8 mouse cellular contexts compared by ENCODE assay signal in the genomic region with DNA sequence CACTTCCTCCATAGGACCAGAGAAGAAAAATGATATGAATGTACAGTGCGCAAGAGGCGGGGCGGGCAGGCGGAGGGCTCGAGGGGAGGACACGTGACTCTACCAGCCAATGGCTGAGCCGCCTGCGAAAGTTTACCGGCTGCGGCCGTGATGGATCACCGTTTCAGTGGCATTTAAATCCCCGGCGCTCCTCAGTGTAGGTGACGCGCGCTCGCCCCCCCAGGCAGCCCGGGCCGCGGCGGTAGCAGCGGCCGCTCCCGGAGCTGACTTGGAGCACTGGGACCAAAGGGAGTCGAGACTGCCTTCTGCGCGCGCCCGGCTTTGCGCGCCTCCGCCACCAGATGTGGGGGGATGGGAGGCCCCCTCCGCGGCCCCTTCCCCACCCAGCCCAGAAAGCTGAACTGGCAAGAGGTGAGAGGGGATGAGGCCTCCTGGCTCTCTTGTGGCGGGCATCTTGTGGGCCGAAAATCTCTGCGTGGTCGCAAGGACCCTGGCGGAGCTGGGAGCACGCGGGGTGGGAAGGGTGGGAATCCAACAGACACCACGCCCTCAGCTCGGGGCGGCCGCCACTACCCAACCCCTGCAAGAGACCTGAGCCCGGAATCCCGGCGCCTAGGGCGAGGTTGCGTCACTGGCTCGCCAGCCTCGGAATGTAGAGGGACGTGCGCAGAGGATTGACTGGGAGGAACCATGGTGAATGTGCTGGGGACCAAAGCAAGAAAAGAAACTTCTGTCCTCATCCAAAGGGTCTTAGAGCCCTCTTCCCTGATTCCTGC. TPM values are rescaled to one million over a fixed set of nuclear protein-coding genes. Genes with fewer than 3 reads are reported as not detected.
DNase-seq lines count a peak whose midpoint lies in the region; ATAC-seq and TF ChIP-seq lines count a peak whose summit lies in the region.

A gene (minus strand): TSS at position 42 of the 776 bp plus-strand sequence.

- TF ChIP-seq CTCF in Patski (IDR thresholded peaks at IDR 0.05): no peak
- no peak for TF ChIP-seq CTCF in heart, adult 2 months (IDR thresholded peaks at IDR 0.05)
- no peak for TF ChIP-seq CTCF in kidney, adult 2 months (conservative IDR thresholded peaks at IDR 0.05; ENCODE audit: insufficient read depth, insufficient read length, low read depth, low read length)
- TF ChIP-seq CTCF in lung, postnatal 0 days (IDR thresholded peaks at IDR 0.05): no peak
- no peak for TF ChIP-seq CTCF in olfactory bulb, adult 2 months (IDR thresholded peaks at IDR 0.05; ENCODE audit: insufficient read depth, low read depth, low read length)

- DNase-seq in Patski (ENCODE audit: low read depth, low spot score): no peak
- peak; percentile 73 to 77 for DNase-seq in heart, adult 2 months
- peak; percentile 94 for DNase-seq in kidney, adult 2 months
- peak; percentile 94 for DNase-seq in lung, postnatal 0 days (ENCODE audit: low spot score)
- no peak for DNase-seq in right cerebral cortex, postnatal 36 days (ENCODE audit: low spot score in 2 of 2)
- DNase-seq in frontal cortex, adult 2 months (ENCODE audit: extremely low spot score in 1 of 2, low spot score in 1 of 2): no peak

- in situ Hi-C loops in Patski (cut with MboI; ENCODE audit: low pct_unique_long_range_greater_than_20kb): no loop called here

- peak within 1 kb of the TSS; percentile 64 for H3K9ac ChIP-seq in heart, adult 2 months (ENCODE audit: low read depth, low read length)
- peak within 1 kb of the TSS; percentile 72 for H3K9ac ChIP-seq in lung, postnatal 0 days (replicated peaks; ENCODE audit: low read depth)

- H3K79me2 ChIP-seq in heart, adult 2 months (replicated peaks; ENCODE audit: control insufficient read depth, insufficient read depth, low read length): no peaks in the 10 kb centered on the region

- H3K27me3 ChIP-seq in Patski: no peaks in the 10 kb centered on the region
- peaks cover 4% of the 10 kb centered on the region; the same call in 1 of the 2 replicates for H3K27me3 ChIP-seq in heart, adult 2 months (ENCODE audit: control insufficient read depth, insufficient read depth, low read length)
- no peaks in the 10 kb centered on the region for H3K27me3 ChIP-seq in kidney, adult 2 months (replicated peaks; ENCODE audit: control insufficient read depth, insufficient read depth, low read length)
- H3K27me3 ChIP-seq in lung, postnatal 0 days (replicated peaks; ENCODE audit: insufficient read depth, low read length): peaks cover 39% of the 10 kb centered on the region

- H3K9me3 ChIP-seq in lung, postnatal 0 days (ENCODE audit: low read length): no peaks in the 10 kb centered on the region

- intact Hi-C loops in heart, adult 2 months (cut with DNase I): loop anchor here (2.0 to 5.0 kb wide), 2 partner anchors 32 to 71 kb away; a partner anchor contains a TSS

- TF ChIP-seq POLR2A in heart, adult 2 months (IDR thresholded peaks at IDR 0.05; ENCODE audit: insufficient read depth, low read depth, low read length): peak; percentile 41; the same call in 1 of the 2 replicates
- peak; percentile 33 for TF ChIP-seq POLR2A in kidney, adult 2 months (IDR thresholded peaks at IDR 0.05; ENCODE audit: low read depth, low read length)
- no peak for TF ChIP-seq POLR2A in olfactory bulb, adult 2 months (IDR thresholded peaks at IDR 0.05; ENCODE audit: insufficient read depth, low read depth, low read length)

- no peaks in the 10 kb centered on the region for H3K36me3 ChIP-seq in heart, adult 2 months (ENCODE audit: control insufficient read depth, insufficient read depth, low read length)
- H3K36me3 ChIP-seq in kidney, adult 2 months (ENCODE audit: control insufficient read depth, insufficient read depth, low read length): no peaks in the 10 kb centered on the region
- no peaks in the 10 kb centered on the region for H3K36me3 ChIP-seq in lung, postnatal 0 days (ENCODE audit: insufficient read depth, low read length)

- under 1% methylated on average over 55 of the region's 55 CpGs for WGBS in heart, adult 2 months
- under 1% methylated on average over 55 of the region's 55 CpGs for WGBS in kidney, adult 2 months
- WGBS in lung, postnatal 0 days: 2% methylated on average over 52 of the region's 55 CpGs
- WGBS in olfactory bulb, adult 2 months: under 1% methylated on average over 54 of the region's 55 CpGs

- H3K4me1 ChIP-seq in heart, adult 2 months (ENCODE audit: control insufficient read depth, insufficient read depth, low read length): no peaks in the 10 kb centered on the region
- peaks cover 7% of the 10 kb centered on the region; the same call in 1 of the 2 replicates for H3K4me1 ChIP-seq in kidney, adult 2 months (ENCODE audit: control insufficient read depth, insufficient read depth, low read length)
- 0 out of 2 replicates have a peak, but pooled peaks cover 4% of the 10 kb centered on the region for H3K4me1 ChIP-seq in lung, postnatal 0 days (ENCODE audit: insufficient read depth, low read depth, low read length)
- H3K4me1 ChIP-seq in olfactory bulb, adult 2 months (ENCODE audit: control insufficient read depth, insufficient read depth, low read length): peaks cover 7% of the 10 kb centered on the region

- H3K4me3 ChIP-seq in heart, adult 2 months: peak within 1 kb of the TSS; percentile 67
- H3K4me3 ChIP-seq in kidney, adult 2 months (ENCODE audit: insufficient read depth, low read depth, low read length): peak within 1 kb of the TSS; percentile 85
- H3K4me3 ChIP-seq in lung, postnatal 0 days (ENCODE audit: low read depth, low read length): peak within 1 kb of the TSS; percentile 69
- peak within 1 kb of the TSS; percentile 13; the same call in 1 of the 2 replicates for H3K4me3 ChIP-seq in olfactory bulb, adult 2 months (ENCODE audit: insufficient read depth, low read depth, low read length)

- POLR2A ChIA-PET in Patski (lab: Charles Lee): interaction anchor here (0.6 to 1.5 kb wide), 10 partner anchors 9 to 156 kb away, joined by 3 to 7 read pairs (median 3); a partner anchor contains a TSS

- CTCF ChIA-PET in Patski (lab: Charles Lee): interaction anchor here (1.2 to 1.9 kb wide), 3 partner anchors 19 to 39 kb away, joined by 3 to 6 read pairs (median 4); a partner anchor contains a TSS

- peak within 1 kb of the TSS; percentile 79 for H3K4me2 ChIP-seq in lung, postnatal 0 days (replicated peaks; ENCODE audit: low read depth, low read length)

- ATAC-seq in Patski: peak; percentile 70
- peak; percentile 84 for ATAC-seq in common myeloid progenitor, adult 5-6 weeks (replicated peaks; ENCODE audit: low read depth, poor library complexity, severe bottlenecking)
- peak; percentile 86 for ATAC-seq in lung, postnatal 0 days

- peak within 1 kb of the TSS; percentile 79 for H3K27ac ChIP-seq in heart, adult 2 months
- peak within 1 kb of the TSS; percentile 58 for H3K27ac ChIP-seq in kidney, adult 2 months (ENCODE audit: insufficient read depth, low read depth, low read length)
- peak within 1 kb of the TSS; percentile 93 for H3K27ac ChIP-seq in lung, postnatal 0 days (ENCODE audit: low read length)
- H3K27ac ChIP-seq in olfactory bulb, adult 2 months (ENCODE audit: insufficient read depth, low read depth, low read length): no peak within 1 kb of the TSS

- TF ChIP-seq EP300 in heart, adult 2 months (IDR thresholded peaks at IDR 0.05; ENCODE audit: insufficient read depth, low read depth, low read length): no peak
- TF ChIP-seq EP300 in lung, postnatal 0 days (IDR thresholded peaks at IDR 0.05): peak; percentile 46; the same call in 1 of the 2 replicates

RNA-seq across cellular contexts. Expression of the gene that starts here (rescaled TPM):
- polyA plus RNA-seq in Patski (2021): 3.6 TPM
- total RNA-seq in common myeloid progenitor, adult 5-6 weeks (2017): not detected in 2 replicates
- total RNA-seq in heart, adult 2 months (2021): under 1 TPM in 1 of 2 experiments, not detected in 1; 0.20 TPM
- polyA plus RNA-seq in heart, adult 2 months (2012; rRNA removed): 0.32 and 0.43 TPM in 2 replicates
- polyA plus RNA-seq in kidney, adult 2 months (2012; rRNA removed): 1.2 and 1.3 TPM in 2 replicates
- polyA plus RNA-seq in lung, postnatal 0 days (2015; fragmentation: Nextera tagmentation; extraction: Ambion mirVana): 0.65 and 1.0 TPM in 2 replicates
- not detected in 2 replicates for polyA plus RNA-seq in olfactory bulb, adult 2 months (2012; ENCODE audit: insufficient read depth, insufficient read length, low replicate concordance, missing spikeins)
- polyA plus RNA-seq in frontal cortex, adult 2 months (2012; rRNA removed): 0.04 TPM in 1 of 2 replicates, not detected in the other

Comparison
In these comparisons a context has a peak if more than half of its experiments do, and no peak if none do; other contexts are left out.
1. Peak in ATAC-seq in common myeloid progenitor, adult 5-6 weeks; RNA of the gene not detected or under 1 TPM.
2. Peak in DNase-seq, H3K4me3 ChIP-seq, H3K27ac ChIP-seq and H3K9ac ChIP-seq in heart, adult 2 months; RNA of the gene not detected or under 1 TPM.
3. DNase-seq: peak in kidney, adult 2 months (single experiment) and lung, postnatal 0 days (single experiment); none in Patski (single experiment), right cerebral cortex, postnatal 36 days (0 of 2) and frontal cortex, adult 2 months (0 of 2).
4. H3K4me3 ChIP-seq: peak in every context shown above with its lines; median percentile 85 in kidney, adult 2 months; 69 in lung, postnatal 0 days; 67 in heart, adult 2 months; 13 in olfactory bulb, adult 2 months.
5. Peak in every context shown above with its lines, with median percentiles within 50 percentile points of each other: ATAC-seq.